Mouse (Mus musculus): Measurements from ENCODE around the gene Cxcl16.
"Not testable (repeated sequence)": the region's sequence is repeated elsewhere in the genome, so short reads cannot be mapped to it uniquely, and the experiment has no call there.

Cxcl16 gene

DNA sequence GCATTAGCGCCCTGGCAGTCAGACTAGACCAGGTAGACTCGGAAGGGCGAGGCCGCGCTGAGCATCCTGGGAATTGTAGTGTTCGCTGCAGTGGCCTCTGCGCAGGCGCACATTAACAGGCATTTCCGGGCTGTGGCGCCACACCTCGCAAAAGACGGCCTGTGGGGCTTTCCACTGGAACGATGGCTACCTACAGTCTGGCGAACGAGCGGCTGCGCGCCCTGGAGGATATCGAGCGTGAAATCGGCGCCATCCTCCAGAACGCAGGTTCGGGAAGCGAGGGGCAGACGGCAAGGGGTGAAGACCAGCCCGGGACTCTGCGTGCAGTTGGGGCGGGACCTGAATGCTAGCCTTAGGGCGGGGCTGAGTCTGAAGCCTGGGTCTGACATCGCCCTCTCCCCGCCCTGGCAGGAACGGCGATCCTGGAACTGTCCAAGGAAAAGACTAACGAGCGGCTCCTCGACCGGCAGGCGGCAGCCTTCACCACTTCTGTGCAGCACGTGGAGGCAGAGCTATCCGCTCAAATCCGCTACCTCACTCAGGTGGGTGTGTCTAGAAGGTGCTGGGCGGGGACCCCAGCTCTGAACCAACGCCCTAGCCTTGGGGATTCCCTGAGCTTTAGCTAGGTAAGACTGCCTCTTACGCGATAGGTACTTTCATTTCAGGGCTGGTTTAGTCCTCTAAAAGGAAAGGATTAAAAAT, 7.8 kb downstream of the Cxcl16 start, which contains the start of gene Med11:
Gene Med11, plus strand, starts transcription at position 123 of the 702 bp plus-strand sequence.
- peak; percentile 92 to 93 for DNase-seq

DNA sequence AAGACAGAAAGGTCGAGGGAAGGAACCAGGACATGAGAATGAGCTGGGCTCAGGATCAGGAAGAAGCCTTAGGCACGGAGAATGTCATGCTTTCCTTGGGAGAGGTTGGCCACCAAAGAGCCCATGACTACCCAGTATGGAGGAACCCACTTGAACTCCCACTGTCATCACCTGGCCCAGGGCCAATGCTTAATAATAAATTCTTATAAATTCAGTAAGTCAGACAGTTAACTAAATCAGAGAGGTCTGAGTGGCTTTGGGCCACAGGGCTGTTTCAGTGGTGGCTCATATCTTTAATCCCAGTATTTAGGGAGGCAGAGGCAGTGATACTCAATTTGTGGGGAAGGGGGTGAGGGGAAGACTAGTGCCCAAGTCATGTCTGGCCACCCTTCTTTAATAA, 8.9 kb downstream of the Cxcl16 start:
- DNase-seq, result no peak

DNA sequence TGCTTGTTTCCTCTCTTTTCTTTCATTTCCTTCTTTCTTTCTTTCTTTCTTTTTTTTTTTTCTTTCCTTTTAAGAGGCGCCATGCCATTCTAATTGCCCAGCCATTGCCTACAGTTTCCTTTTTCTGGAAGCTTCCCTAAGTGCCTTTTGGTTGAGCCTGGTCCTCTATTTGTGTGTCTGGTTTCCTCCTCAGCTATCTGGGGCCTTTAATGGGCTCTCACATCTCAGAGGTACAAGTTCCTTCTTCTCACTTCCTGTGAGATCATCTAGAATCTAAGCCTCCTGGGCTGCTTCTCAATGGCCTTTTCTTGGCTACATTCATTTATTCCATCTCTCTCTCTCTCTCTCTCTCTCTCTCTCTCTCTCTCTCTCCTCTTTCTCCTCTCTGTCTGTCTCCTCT, 12.4 kb downstream of the Cxcl16 start:
- DNase-seq, result no peak

DNA sequence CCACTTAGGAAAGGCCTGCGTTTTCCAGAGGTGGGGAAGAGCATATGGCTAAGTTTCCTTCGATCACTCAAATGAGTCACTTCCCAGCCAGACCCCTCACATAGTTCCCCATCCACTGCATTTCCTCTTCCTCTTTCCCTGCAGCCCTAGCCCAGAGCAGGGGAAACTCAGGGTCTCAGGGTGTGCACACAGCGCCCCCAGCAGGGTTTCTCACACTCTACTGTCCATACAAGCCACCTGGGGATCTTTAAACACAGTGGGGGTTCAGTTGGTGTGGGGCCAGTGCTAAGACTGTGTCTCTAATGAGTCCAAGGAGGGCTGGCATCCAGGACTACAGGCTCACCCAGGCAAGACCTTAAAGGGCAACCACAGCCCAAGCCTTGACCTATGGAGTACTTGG, 13.0 kb downstream of the Cxcl16 start:
- DNase-seq, result no peak

DNA sequence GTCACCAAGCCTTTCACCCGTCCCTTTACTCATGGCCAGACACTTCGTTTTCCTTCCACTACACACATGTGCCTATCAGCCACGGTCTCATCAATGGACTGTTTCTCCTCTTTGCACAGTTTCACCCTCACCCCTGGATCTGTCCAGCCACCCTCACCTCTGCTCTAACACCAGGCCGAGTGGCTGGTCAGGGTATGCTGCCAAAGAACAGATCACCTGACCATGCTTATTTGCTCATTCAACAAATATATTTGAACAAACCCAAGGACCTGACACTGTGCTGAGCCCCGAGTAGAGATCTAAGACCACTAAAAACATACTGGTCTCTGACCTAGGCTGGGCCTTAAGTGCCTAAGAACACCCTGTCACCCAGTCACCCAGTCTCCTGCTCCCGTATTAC, 15.1 kb downstream of the Cxcl16 start:
- no peak for DNase-seq

DNA sequence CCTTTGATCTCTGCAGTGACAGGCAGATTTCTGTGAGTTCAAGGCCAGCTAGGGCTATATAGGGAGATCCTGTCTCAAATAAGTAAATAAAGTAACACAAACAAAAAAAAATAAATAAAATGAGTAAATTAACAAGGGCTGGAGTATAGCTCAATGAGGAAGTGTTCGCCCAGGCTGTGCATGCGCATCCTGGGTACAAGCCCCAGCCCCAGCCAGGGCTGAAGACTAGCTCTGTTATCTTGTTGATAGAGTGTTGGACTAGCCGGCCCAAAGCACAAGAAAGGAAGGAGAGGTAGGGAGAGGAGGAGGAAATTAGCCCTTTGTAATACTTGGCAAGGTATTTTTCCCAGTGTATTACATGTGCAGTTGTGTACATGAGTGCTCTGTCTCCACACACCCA, 15.8 kb downstream of the Cxcl16 start:
- DNase-seq, result no peak

DNA sequence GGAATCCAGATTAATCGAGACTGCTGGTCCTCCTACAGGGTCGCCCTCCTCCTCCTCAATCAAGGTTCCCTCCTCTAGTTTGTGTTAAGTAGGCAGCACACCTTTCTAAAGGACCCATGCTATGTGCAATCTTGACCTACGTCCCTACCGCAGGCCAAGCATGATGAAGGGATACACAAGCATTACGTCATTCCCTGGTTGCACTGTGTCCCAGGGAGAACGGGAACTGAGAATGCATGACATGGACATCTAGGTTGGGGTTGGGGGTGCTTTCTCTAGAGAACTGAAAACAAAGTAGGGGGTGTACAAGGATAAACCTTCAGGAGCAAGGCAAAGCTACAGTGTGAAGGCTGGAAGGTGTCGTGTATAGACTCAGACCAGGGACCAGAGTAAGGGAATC, 17.9 kb downstream of the Cxcl16 start:
- DNase-seq, result no peak

DNA sequence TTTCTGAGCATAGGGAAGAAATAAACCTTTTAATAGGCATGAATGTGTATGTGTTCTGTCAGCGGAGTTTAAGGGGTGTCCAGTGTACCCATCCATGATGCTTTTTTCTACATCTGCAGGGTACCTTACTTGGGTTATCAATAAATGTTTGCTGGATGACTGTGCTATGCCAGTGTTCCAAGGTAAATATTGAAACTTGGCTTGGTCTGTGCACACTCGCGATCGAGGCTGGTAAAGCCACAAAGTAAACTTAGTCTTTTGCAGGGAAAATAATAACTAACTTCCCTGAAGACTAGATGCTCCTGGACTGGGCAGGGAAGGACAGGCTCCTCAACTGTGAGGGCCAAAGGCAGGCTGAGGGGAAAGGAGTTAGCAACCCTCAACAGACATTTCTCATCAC, 19.1 kb downstream of the Cxcl16 start:
- no peak for DNase-seq

DNA sequence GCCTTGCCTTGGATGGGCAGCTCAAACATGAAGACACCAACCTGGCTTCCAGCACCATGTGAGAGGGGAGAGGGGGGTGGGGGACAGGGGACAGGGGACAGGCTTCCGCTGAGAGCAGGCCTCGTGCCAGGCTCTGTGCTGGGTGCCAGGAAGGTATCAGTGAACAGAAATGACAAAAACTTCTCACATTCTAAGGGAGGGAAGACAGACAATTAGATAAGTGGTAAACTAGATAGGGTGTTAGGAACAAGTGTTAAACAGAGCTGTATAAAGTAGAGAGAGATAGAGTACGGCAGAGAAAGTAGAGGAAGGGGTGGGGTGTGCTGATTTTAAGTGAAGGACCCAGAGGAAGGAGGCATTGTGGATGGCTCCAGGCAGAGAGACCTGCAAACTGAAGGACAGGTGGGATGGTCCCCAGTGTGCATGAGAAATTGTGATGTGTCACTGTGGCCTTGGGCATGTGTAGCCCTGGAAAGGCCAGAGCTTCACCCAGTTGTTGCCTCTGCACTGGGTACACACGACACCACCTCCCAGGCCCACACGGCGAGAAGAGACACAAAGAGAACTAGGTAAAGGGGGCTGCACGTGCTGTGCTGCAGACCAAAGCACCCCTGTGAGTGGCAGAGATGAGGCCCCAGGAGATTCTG, 20.9 kb downstream of the Cxcl16 start:
- no peak for DNase-seq

DNA sequence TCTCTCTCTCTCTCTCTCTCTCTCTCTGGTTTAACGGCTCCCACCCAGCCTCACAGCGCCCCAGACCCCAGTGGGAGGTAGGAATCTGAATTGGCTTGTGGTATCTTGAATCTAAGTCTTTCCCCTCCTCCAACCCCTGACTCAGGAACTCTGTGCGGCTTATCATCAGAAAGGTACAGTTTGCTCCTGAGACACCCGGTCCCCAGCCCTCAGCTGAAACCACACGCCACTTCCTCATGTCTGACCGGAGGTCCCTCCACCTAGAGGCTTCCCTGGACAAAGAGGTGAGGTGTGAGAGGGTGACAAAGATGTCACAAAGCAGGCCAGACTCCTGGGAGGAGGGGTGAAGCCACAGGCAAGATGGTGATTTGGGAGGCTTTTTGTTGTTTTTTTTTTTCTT, 22.4 kb downstream of the Cxcl16 start:
- DNase-seq, result no peak

DNA sequence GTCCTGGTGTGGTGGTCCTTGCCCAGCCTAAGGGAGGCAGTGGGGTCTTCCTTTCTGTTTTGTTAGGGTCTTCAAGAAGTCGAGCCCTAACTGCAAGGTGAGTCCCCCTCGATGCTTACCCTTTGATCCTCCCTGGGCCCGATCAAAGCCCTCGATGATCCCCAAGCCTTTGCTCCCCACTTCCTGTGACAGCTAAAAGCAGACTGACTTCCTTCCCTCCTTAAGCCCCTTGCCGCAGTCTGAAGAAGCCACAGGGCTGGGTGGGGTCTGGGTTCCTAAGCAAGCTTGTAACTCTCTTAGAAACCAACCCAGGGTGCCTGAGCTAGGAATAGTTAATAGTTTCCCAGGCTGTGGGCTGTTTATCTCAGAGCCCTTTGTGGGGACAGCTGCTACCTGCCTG, 24.3 kb downstream of the Cxcl16 start:
- DNase-seq, result peak; percentile 60 to 76

DNA sequence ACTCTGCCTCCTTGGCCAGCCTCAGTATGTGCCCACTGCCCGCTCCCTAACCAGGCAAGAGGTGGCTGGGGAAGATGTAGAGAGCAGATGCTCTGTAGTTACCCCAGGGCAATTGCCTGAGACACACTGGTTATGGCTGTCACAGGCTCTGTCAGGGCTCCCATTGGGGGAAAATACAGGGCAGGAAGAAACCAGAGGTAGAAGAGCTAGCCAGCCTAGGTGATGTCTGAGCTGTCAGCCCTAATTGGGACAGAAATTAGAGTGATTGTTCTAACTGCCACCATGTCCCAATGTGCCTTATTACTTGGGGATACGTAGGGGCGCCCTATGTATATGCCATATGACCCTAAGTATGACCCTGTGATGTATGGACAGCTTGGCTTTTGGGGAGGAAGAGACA, 25.8 kb downstream of the Cxcl16 start:
- DNase-seq, result no peak

DNA sequence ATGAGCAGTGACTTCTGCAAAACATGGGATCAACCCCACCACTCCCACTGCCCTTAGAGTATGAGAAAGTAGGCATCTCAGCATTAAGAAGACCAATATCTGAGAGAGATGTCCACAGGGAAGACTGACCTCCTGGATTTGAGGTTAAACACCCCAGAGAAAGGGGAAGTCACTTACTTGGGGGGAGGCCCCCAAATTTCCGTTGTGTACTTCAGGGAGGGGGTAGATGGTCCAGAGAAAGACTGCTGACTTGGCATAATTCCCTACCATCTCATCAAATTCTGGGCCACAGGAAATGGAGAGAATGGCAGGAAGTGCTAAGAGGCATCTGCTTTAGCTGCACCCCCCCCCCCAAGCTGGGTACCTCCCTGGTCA, 26.2 kb downstream of the Cxcl16 start:
- DNase-seq, result no peak

DNA sequence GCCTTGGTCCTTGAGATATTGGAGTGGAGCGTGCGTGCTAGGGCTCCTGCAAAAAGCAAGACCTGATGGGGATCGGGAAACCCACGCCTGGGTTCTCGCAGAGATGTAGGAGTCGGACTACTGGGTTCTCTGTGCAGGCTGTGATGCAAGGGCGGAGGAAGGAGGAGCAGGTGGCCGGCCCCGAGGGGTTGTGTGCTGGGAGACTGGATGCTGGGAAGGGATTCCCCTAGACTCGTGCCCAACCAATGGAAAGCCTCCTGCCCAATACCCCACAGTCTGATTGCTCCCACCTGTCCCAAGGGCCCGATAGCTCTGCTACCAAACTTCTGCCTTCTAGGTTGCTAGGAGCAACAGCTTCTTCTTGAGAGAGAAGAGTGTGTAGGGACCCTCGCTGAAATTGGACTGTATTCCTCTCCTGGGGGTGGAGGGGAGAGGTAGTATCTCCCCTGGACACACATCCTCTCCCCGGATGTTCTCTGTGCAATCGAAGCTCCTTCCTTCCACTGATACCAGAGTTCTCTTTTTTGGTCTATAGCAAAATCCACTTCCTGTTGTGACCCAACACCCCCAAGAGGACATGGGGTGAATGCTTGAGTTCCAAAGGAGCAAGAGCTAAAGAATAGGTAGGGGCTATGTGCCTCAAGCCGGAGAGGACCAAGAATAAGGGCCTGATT, 26.8 kb downstream of the Cxcl16 start:
- DNase-seq, result no peak

DNA sequence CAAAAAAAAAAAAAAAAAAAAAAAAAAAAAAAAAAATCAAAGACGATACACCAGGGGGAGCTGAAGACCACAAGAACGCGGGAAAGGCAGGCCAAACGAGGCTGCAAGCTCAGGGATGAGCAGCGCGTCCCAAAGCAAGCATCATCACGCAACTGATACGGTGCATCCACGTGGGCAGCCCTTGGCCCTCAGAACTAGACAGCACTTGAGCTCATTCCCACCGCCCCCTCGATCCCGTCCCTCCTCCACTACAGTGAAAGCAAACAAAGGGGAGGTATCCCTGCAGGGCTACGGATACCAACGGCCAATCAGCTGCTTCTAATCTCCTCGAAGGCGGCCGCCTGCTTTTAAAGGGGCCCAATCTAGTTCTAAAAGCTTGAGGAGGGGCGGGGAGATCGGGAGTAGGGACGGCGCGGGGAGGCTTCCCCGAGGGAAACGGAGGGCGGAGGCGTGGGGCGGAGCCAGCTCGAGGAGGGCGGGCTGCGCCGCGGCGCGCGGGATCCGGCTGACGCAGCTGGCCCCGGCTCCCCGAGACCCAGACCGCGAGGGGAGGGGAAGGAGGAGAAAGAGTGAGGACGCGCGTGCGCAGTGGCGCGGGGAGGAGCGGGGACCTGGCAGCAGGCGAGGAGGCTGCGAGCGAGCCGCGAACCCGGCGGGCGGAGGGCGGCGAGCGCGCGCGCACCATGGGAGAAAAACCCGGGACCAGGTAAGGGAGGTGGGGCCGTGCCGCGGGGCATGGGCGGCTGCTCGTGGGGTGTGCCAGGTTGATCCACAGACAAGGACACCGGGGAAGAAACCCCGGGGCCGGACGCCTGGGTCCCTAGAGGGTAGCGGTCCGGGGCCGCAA, 27.5 kb downstream of the Cxcl16 start, which contains the start of gene Arrb2:
Gene Arrb2, plus strand, starts transcription at position 588 of the 847 bp plus-strand sequence.
- peak; percentile 99 to 100 for DNase-seq

DNA sequence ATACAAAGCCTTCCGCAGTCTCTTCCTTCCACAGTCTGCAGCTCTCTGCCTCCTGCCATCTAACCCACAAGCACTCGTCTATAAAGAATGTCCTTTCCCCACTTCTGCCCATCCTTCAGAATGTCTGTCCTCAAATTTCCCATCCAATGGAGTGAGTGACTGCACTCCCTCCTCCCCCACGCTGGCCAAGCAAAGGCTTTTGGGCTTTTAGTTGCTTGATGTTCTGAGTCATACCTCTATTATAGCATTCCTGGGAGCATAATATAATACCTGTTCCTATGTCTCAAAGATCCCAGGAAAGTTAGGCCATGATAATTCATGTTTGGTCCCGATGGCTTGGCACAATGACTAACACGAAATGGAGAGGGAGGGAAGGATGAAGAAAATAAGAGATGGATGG, 28.2 kb downstream of the Cxcl16 start:
- DNase-seq, result no peak

DNA sequence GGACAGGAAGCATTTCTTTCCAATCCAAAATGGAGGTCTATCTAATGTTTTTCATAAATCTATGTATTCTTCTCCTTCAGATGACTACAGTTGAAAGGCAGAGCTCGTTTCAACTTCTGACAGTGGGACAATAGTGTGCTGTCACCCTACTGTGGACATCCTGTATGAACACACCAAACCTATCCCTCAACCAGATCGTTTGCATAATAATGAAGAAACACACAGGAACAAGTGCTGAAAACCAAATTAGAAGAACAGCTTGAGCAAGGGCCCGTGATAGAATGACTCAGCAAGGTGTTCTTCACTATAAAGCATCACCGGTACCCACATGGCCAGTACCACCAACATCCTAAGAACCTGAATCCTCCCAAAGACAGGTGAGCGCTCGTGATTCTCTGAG, 33.2 kb downstream of the Cxcl16 start:
- not testable (repeated sequence) for DNase-seq

DNA sequence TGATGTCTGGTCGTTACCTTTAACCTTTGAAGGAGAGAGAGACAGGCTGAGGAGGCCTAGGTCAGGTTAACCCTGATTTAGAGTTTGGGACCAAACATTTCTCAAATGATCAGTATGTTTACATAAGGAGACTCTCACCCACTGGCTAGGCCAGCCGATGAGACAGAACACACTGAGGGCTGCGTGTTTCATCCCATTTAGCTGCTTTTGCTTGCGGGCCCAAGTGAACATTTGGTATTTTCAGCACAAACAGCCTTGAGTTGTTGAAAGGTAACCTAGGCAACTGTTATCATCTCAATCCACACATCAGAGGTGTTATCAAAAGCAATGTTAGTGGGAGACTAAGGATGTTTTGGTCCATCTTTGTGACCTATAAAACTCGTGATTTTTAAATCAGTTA, 40.3 kb downstream of the Cxcl16 start:
- no peak for DNase-seq

DNA sequence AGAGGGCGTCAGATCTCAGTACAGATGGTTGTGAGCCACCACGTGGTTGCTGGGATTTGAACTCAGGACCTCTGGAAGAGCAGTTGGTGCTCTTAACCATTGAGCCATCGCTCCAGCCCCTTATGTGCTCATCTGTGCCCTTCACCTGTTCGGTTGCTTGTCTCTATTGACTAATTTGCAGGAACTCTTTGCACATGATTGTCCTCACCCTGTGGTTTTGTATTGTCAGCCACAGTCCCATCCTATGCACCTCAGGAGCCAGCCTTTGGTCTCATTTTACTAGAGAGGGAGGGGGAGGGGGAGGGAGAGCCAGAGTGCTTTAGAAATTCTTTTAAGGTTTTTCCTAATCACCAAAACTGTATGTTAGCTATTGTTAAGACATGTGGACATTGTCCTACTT, 41.6 kb downstream of the Cxcl16 start:
- no peak for DNase-seq

DNA sequence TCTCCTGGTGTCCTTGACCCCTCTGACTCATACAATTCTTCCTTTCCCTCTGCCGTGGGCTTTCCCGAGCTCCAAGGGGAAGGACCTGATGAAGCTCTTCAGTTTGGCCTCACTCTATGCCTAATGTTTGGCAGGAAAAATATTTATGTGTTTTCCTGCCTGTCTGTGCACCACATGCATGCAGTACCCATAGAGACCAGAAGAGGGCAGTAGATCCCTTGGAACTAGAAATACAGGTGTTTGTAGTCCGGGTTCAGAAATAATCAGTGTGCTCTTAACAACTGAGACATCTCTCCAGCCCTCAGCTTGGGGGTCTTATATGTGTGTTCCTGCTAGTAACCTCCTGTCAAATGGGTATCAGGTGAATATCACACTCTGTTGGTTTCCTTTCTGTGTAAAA, 45.8 kb downstream of the Cxcl16 start:
- peak; percentile 67 to 78 for DNase-seq

DNA sequence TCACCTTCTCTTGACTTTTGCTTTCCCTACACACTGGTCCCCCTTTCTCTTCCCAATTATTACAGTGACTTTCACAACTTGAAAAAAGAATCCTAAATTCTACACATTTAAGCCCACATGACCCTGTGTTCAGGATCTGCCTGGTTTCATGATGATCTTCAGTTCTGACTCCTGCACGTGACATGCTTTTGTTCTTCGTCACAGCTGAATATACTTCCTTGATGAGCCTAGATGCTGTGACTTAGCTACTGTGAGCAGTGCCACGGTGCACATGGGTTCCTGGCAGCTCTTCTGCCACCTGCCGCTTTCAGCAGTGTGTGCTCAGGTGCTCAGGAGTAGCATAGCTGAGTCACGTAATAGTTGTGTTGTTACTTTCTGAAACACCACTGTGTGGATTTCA, 47.2 kb downstream of the Cxcl16 start:
- no peak for DNase-seq

DNA sequence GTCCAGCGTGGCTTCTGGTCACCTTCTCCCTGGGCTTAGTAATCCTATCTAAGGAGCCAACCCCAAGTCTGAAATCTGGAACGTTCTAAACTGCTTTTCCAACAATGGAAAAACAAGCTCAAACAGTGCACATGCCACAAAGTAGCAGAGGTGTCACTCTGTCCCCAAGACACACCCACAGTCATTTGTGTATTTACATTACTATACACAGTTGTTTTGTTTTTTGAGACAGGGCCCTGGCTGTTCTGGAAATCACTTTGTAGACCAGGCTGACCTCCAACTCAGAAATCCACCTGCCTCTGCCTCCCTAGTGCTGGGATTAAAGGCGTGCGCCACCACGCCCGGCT, 49.5 kb downstream of the Cxcl16 start:
- no peak for DNase-seq

DNA sequence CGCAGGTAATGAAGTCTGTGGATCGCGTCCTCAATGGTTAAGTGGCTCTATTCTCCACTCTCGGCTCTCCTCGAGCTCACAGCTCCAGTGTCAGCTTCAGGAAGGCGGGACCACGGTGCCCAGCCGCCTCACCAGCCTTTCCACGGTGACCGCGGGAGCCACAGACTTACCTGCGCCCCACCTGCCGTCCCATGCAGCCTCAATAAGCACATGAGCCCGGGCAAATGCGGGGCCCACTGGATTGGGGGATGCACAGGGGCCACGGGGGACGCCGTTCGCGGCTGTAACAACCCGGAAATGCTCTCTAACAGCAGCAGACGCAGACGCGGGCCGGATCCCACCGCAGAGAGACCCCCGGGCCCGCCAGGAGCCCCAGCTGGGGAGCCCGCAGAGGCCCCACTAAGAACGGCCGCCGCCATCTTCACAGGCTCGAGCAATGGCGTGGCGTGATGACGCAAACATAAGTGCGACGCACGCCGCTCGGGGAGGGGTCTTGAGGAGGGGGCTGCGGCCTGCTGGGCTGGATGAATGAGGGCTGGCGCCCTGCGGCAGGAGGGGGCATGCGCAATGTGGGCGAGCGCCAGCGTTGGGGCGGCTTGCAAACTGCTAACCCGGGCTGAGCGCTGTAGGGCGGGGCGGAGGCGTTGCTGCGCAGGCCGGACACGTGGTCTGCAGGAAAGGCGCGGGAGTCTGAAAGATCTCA, 50.0 kb downstream of the Cxcl16 start, which contains the start of gene Pelp1:
Gene Pelp1, minus strand, starts transcription at position 438 of the 703 bp plus-strand sequence.
- DNase-seq, result peak; percentile 90 to 93

Data from thymus, postnatal 36 days (tissue).